In the genomic region with DNA sequence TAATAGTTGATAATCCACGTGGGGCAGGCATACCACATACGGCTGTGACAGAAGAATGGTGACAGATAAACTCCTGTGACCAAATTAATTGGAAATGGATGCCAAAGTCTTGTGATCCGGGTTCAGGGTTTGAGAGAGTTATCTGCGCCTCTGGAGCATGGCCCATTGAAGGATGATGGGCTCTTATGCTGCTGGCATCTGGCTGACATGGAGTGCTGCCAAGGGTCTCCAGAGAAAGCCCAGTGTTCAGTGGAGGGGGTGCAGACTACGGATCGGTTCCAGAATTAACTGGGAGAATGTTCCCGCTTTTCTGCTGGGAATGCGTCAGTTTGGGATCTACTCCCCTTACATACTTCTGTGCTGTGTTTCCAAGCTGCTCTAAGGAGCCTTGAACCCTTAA, we compare ENCODE assay signal across 18 mouse cellular contexts.
DNase-seq lines count a peak whose midpoint lies in the region; ATAC-seq lines count a peak whose summit lies in the region.
"Had no signal": no experiment of that assay in that cellular context is flagged by ENCODE, and none has a peak within 500 bp of the region (broad histone marks: within the 10 kb centered on the region; RNA-seq: fewer than 3 reads in every experiment).

No protein-coding gene starts in this region.

- ATAC-seq in forebrain, embryonic 14.5 days, result no peak
- ATAC-seq in forebrain, embryonic 11.5 days (replicated peaks; ENCODE audit: low FRiP score), result no peak
- ATAC-seq in hindbrain, embryonic 13.5 days (ENCODE audit: low FRiP score), result peak; percentile 71; the same call in 1 of the 2 replicates
- ATAC-seq in midbrain, embryonic 13.5 days, result 0 out of 2 replicates have a peak, but pooled peaks have one; percentile 53
- peak; percentile 67; the same call in 1 of the 2 replicates for ATAC-seq in midbrain, embryonic 16.5 days
- ATAC-seq: inflammation-experienced regulatory T-cells, adult 6 months; Patski had no signal

- DNase-seq in forebrain, embryonic 14.5 days (ENCODE audit: low spot score), result peak; percentile 46
- DNase-seq in forebrain, embryonic 11.5 days (ENCODE audit: low spot score), result no peak
- no peak for DNase-seq in hindbrain, embryonic 10.5 days (ENCODE audit: low spot score)
- no peak for DNase-seq in midbrain, embryonic 10.5 days (ENCODE audit: low spot score)
- DNase-seq: adrenal gland, postnatal 36 days; B cell, adult 2 months; gastrocnemius, adult 2 months; heart, adult 2 months; kidney, adult 9 months; kidney, postnatal 4 days; liver, embryonic 13.5 days; right cerebral cortex, postnatal 25 days; thymus, postnatal 36 days had no signal

- no peak overlapping the region for H3K27ac ChIP-seq in forebrain, embryonic 14.5 days (ENCODE audit: low read depth, low read length)
- no peak overlapping the region for H3K27ac ChIP-seq in forebrain, embryonic 11.5 days (ENCODE audit: low read depth, low read length)
- no peak overlapping the region for H3K27ac ChIP-seq in hindbrain, embryonic 13.5 days
- H3K27ac ChIP-seq in hindbrain, embryonic 10.5 days, result no peak overlapping the region
- H3K27ac ChIP-seq in midbrain, embryonic 13.5 days, result no peak overlapping the region
- H3K27ac ChIP-seq in midbrain, embryonic 10.5 days (replicated peaks), result no peak overlapping the region
- H3K27ac ChIP-seq in midbrain, embryonic 16.5 days (ENCODE audit: low read length), result no peak overlapping the region
- H3K27ac ChIP-seq: gastrocnemius, adult 2 months; heart, adult 2 months; liver, embryonic 13.5 days had no signal

- H3K27me3 ChIP-seq in forebrain, embryonic 14.5 days (replicated peaks; ENCODE audit: control insufficient read depth, insufficient read depth, low read length), result no peaks in the 10 kb centered on the region
- H3K27me3 ChIP-seq in forebrain, embryonic 11.5 days (ENCODE audit: control insufficient read depth, insufficient read depth, low read length), result no peaks in the 10 kb centered on the region
- H3K27me3 ChIP-seq in hindbrain, embryonic 13.5 days, result no peaks in the 10 kb centered on the region
- peaks cover 3% of the 10 kb centered on the region; the same call in 1 of the 2 replicates for H3K27me3 ChIP-seq in hindbrain, embryonic 10.5 days (ENCODE audit: insufficient read depth, poor library complexity, severe bottlenecking)
- peaks cover 2% of the 10 kb centered on the region; the same call in 1 of the 2 replicates for H3K27me3 ChIP-seq in midbrain, embryonic 13.5 days
- H3K27me3 ChIP-seq in midbrain, embryonic 10.5 days (ENCODE audit: low read depth, poor library complexity, severe bottlenecking), result peaks cover 21% of the 10 kb centered on the region; the same call in 1 of the 2 replicates
- H3K27me3 ChIP-seq in midbrain, embryonic 16.5 days (ENCODE audit: control insufficient read depth, insufficient read depth, low read depth, low read length), result no peaks in the 10 kb centered on the region
- H3K27me3 ChIP-seq: liver, embryonic 13.5 days; Patski had no signal

- no peaks in the 10 kb centered on the region for H3K9me3 ChIP-seq in forebrain, embryonic 14.5 days (replicated peaks; ENCODE audit: control insufficient read depth, low read length)
- no peaks in the 10 kb centered on the region for H3K9me3 ChIP-seq in forebrain, embryonic 11.5 days (ENCODE audit: control insufficient read depth, low read length)
- H3K9me3 ChIP-seq in hindbrain, embryonic 13.5 days, result no peaks in the 10 kb centered on the region
- H3K9me3 ChIP-seq in hindbrain, embryonic 10.5 days, result no peaks in the 10 kb centered on the region
- no peaks in the 10 kb centered on the region for H3K9me3 ChIP-seq in midbrain, embryonic 13.5 days
- H3K9me3 ChIP-seq in midbrain, embryonic 10.5 days (replicated peaks), result no peaks in the 10 kb centered on the region
- H3K9me3 ChIP-seq in midbrain, embryonic 16.5 days (replicated peaks; ENCODE audit: control insufficient read depth, low read length, poor library complexity, severe bottlenecking), result no peaks in the 10 kb centered on the region
- H3K9me3 ChIP-seq: liver, embryonic 13.5 days had no signal

- no peak overlapping the region for H3K9ac ChIP-seq in forebrain, embryonic 14.5 days (ENCODE audit: low read length)
- H3K9ac ChIP-seq in forebrain, embryonic 11.5 days (ENCODE audit: low read length), result no peak overlapping the region
- H3K9ac ChIP-seq in hindbrain, embryonic 13.5 days, result no peak overlapping the region
- H3K9ac ChIP-seq in midbrain, embryonic 13.5 days (replicated peaks), result no peak overlapping the region
- H3K9ac ChIP-seq in midbrain, embryonic 16.5 days (ENCODE audit: low read depth, low read length), result no peak overlapping the region
- H3K9ac ChIP-seq: liver, embryonic 13.5 days had no signal

- no peak overlapping the region for H3K4me2 ChIP-seq in forebrain, embryonic 14.5 days (ENCODE audit: low read length)
- no peak overlapping the region for H3K4me2 ChIP-seq in forebrain, embryonic 11.5 days (ENCODE audit: low read depth, low read length, severe bottlenecking)
- no peak overlapping the region for H3K4me2 ChIP-seq in hindbrain, embryonic 13.5 days
- H3K4me2 ChIP-seq in midbrain, embryonic 13.5 days (replicated peaks), result no peak overlapping the region
- no peak overlapping the region for H3K4me2 ChIP-seq in midbrain, embryonic 16.5 days (ENCODE audit: low read length)
- H3K4me2 ChIP-seq: liver, embryonic 13.5 days had no signal

- H3K36me3 ChIP-seq in forebrain, embryonic 14.5 days (ENCODE audit: control insufficient read depth, insufficient read depth, low read length), result no peaks in the 10 kb centered on the region
- no peaks in the 10 kb centered on the region for H3K36me3 ChIP-seq in forebrain, embryonic 11.5 days (ENCODE audit: control insufficient read depth, insufficient read depth, low read length)
- H3K36me3 ChIP-seq in hindbrain, embryonic 13.5 days, result no peaks in the 10 kb centered on the region
- no peaks in the 10 kb centered on the region for H3K36me3 ChIP-seq in hindbrain, embryonic 10.5 days
- no peaks in the 10 kb centered on the region for H3K36me3 ChIP-seq in midbrain, embryonic 13.5 days
- no peaks in the 10 kb centered on the region for H3K36me3 ChIP-seq in midbrain, embryonic 10.5 days
- no peaks in the 10 kb centered on the region for H3K36me3 ChIP-seq in midbrain, embryonic 16.5 days (ENCODE audit: control insufficient read depth, insufficient read depth, low read length)
- H3K36me3 ChIP-seq: liver, embryonic 13.5 days had no signal

- H3K4me1 ChIP-seq in forebrain, embryonic 14.5 days (ENCODE audit: control insufficient read depth, insufficient read depth, low read length), result no peaks in the 10 kb centered on the region; the same call in 1 of the 2 replicates
- no peaks in the 10 kb centered on the region; the same call in 1 of the 2 replicates for H3K4me1 ChIP-seq in forebrain, embryonic 11.5 days (replicated peaks; ENCODE audit: control insufficient read depth, insufficient read depth, low read length)
- H3K4me1 ChIP-seq in hindbrain, embryonic 13.5 days (replicated peaks), result peaks cover 1% of the 10 kb centered on the region
- 0 out of 2 replicates have a peak, but pooled peaks cover 11% of the 10 kb centered on the region for H3K4me1 ChIP-seq in hindbrain, embryonic 10.5 days (replicated peaks)
- H3K4me1 ChIP-seq in midbrain, embryonic 13.5 days (replicated peaks), result peaks cover 2% of the 10 kb centered on the region; the same call in 1 of the 2 replicates
- peaks cover 12% of the 10 kb centered on the region for H3K4me1 ChIP-seq in midbrain, embryonic 10.5 days
- H3K4me1 ChIP-seq in midbrain, embryonic 16.5 days (ENCODE audit: control insufficient read depth, insufficient read depth, low read length), result no peaks in the 10 kb centered on the region

- no peak overlapping the region for H3K4me3 ChIP-seq in forebrain, embryonic 14.5 days (ENCODE audit: low read depth, low read length)
- H3K4me3 ChIP-seq in forebrain, embryonic 11.5 days (ENCODE audit: low read depth, low read length), result no peak overlapping the region
- H3K4me3 ChIP-seq in hindbrain, embryonic 13.5 days, result no peak overlapping the region
- H3K4me3 ChIP-seq in hindbrain, embryonic 10.5 days, result no peak overlapping the region
- H3K4me3 ChIP-seq in midbrain, embryonic 13.5 days (replicated peaks), result no peak overlapping the region
- H3K4me3 ChIP-seq in midbrain, embryonic 10.5 days, result no peak overlapping the region
- no peak overlapping the region for H3K4me3 ChIP-seq in midbrain, embryonic 16.5 days (ENCODE audit: low read depth, low read length)
- H3K4me3 ChIP-seq: gastrocnemius, adult 2 months; heart, adult 2 months; liver, embryonic 13.5 days had no signal

- WGBS in forebrain, embryonic 14.5 days, result 43% methylated on average over 8 of the region's 8 CpGs
- 83% methylated on average over 8 of the region's 8 CpGs for WGBS in forebrain, embryonic 11.5 days
- 59% methylated on average over 8 of the region's 8 CpGs for WGBS in hindbrain, embryonic 13.5 days
- WGBS in hindbrain, embryonic 10.5 days, result 87% methylated on average over 8 of the region's 8 CpGs
- 60% methylated on average over 8 of the region's 8 CpGs for WGBS in midbrain, embryonic 13.5 days
- WGBS in midbrain, embryonic 10.5 days, result 87% methylated on average over 8 of the region's 8 CpGs
- WGBS in midbrain, embryonic 16.5 days, result 52% methylated on average over 8 of the region's 8 CpGs

Comparison
In these comparisons a context has a peak if more than half of its experiments do, and no peak if none do; other contexts are left out.
1. ATAC-seq: peak in hindbrain, embryonic 13.5 days (single experiment), midbrain, embryonic 13.5 days (single experiment) and midbrain, embryonic 16.5 days (single experiment); none in forebrain, embryonic 14.5 days (single experiment) and forebrain, embryonic 11.5 days (single experiment).